Mouse (Mus musculus) G1E (cell line): ENCODE data around the gene Iqgap1.

Source experiments
- CTCF ChIP-seq: IDR thresholded peaks from 2 replicates; pipeline ENCODE4 v1.5.1; 2012; ENCODE audit warnings: low read depth, low read length, inconsistent platforms, mixed read lengths
- GATA2 ChIP-seq: IDR thresholded peaks from 2 replicates; pipeline ENCODE4 v1.6.1; 2012; ENCODE audit warnings: low read depth, low read length, inconsistent platforms, borderline replicate concordance
- TAL1 ChIP-seq: conservative IDR thresholded peaks from 2 replicates; pipeline ENCODE4 v1.6.1; 2012; ENCODE audit warnings: low read depth, low read length, inconsistent platforms, mixed read lengths

GRCm38 (mm10) chr7:80692472-80692871 is 133.3 kb downstream of the Iqgap1 start:
- TF ChIP-seq CTCF, result no peak
- TF ChIP-seq TAL1, result no peak
- no peak for TF ChIP-seq GATA2
